Mouse (Mus musculus): ENCODE results near the gene Thbs3.

GRCm38 (mm10) chr3:89271760-89272159 is 56.8 kb downstream of the Thbs3 start:
- no peak for TF ChIP-seq CTCF (conservative IDR thresholded peaks at IDR 0.05; ENCODE audit: insufficient read depth, insufficient read length, low read depth, low read length)
- TF ChIP-seq POLR2A (IDR thresholded peaks at IDR 0.05; ENCODE audit: low read depth, low read length) = no peak

Data from kidney, adult 2 months (tissue).